Mouse (Mus musculus) neural tube, embryonic 12.5 days (tissue): Measurements from ENCODE around the gene Esyt1. TPM values are rescaled to one million over a fixed set of nuclear protein-coding genes. Genes with fewer than 3 reads are reported as not detected.
A peak's percentile ranks its signal among the peaks of the same experiment; 100 is the strongest.

ENCODE experiments used
- ATAC-seq: fragments of 200-750 bp; cut with Nextera tagmentation; 2 replicates; pipeline ENCODE4 v1.8.0; 2017; ENCODE audit warnings: low read depth, mild to moderate bottlenecking, moderate TSS enrichment, moderate library complexity; ENCODE audit not compliant: low FRiP score
- H3K27ac ChIP-seq: fragments of 300-500 bp; sonication (generic); 2 replicates; pipeline ENCODE4 v1.5.1; 2016
- H3K27me3 ChIP-seq: fragments of 300-500 bp; sonication (generic); replicated peaks from 2 replicates; pipeline ENCODE4 v1.6.1; 2016; ENCODE audit warnings: mild to moderate bottlenecking
- H3K36me3 ChIP-seq: fragments of 300-500 bp; sonication (generic); 2 replicates; pipeline ENCODE4 v1.6.1; 2016; ENCODE audit warnings: mild to moderate bottlenecking
- H3K4me1 ChIP-seq: fragments of 300-500 bp; sonication (generic); 2 replicates; pipeline ENCODE4 v1.6.1; 2016
- H3K4me2 ChIP-seq: fragments of 300-500 bp; sonication (generic); replicated peaks from 2 replicates; pipeline ENCODE4 v1.6.1; 2016; ENCODE audit warnings: mild to moderate bottlenecking
- H3K4me3 ChIP-seq: fragments of 300-500 bp; sonication (generic); 2 replicates; pipeline ENCODE4 v1.5.1; 2016
- H3K9ac ChIP-seq: fragments of 300-500 bp; sonication (generic); 2 replicates; pipeline ENCODE4 v1.6.1; 2016; ENCODE audit warnings: mild to moderate bottlenecking
- H3K9me3 ChIP-seq: fragments of 300-500 bp; sonication (generic); 2 replicates; pipeline ENCODE4 v1.6.1; 2016; ENCODE audit warnings: mild to moderate bottlenecking
- WGBS: fragments of 180-500 bp; shearing (Covaris S2); methylation state at CpG from one replicate; pipeline ENCODE4 v1.1.7; 2016; 5-methylcytosine and 5-hydroxymethylcytosine counted together
- microRNA-seq: library from miRNA; unstranded; fragments of <30 nt; microRNA quantifications from one replicate; pipeline ENCODE4, GENCODE M21; 2017
- polyA plus RNA-seq: library from polyadenylated mRNA; unstranded; fragments of >200 nt; fragmentation: Nextera tagmentation; extraction: Ambion mirVana; gene quantifications from 2 replicates; pipeline ENCODE4 v1.2.1, GENCODE M21; 2016

The Esyt1 gene
- polyA plus RNA-seq, 1 experiment from 2014 or later = 45.3 TPM

DNA sequence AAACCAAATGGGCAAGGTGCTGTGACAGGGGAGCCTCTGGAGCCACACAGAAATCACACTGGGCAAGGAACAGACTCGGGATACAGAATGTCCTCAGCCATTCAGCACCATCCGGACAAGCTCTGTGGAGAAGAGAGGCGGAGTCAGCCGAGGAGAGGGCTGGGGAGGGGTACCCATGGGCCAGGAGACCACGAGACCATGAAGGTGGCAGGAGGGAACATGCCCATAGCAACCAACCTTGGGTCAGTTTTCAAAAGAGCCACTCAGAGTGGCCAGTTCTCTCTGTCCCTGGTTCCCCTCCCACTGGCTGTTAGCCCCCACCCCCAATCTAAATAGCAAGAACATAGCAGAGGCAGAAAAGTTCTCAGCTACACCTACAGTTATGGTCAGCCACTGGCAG is 34.8 kb downstream of the Esyt1 start:
- H3K4me2 ChIP-seq = peak overlapping the region; percentile 84

DNA sequence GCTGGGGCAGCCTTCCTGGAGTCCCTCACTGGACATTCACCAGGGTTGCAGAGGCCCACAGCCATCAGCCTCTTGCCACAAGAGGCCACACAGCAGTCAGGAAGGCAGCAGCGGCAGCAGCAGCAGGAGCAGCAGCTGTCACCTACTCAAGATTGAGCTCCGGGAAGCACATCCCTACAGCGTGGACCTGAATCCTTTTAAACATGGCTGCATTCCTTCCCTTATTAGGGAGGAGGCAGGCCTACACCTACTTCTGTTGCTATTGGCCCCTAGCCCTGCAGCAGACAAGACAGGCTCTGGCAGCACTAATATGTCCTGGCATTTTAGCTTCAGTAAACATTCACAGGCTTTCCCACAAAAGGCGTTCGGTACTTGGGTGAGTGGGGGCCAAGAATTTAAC is 35.4 kb downstream of the Esyt1 start:
- Histone ChIP-seq H3K9me3 (no peaks in the 10 kb centered on the region), H3K4me3 (no peak overlapping the region), H3K27me3 (no peaks in the 10 kb centered on the region), H3K27ac (no peak overlapping the region), H3K4me1 (peaks cover 32% of the 10 kb centered on the region), H3K9ac (no peak overlapping the region), H3K36me3 (peaks cover 64% of the 10 kb centered on the region), H3K4me2 (no peak overlapping the region)
- WGBS = 81% methylated on average over 5 of the region's 5 CpGs
- ATAC-seq = no peak

More for the DNA sequence above, 34.8 kb downstream of the Esyt1 start:
- Histone ChIP-seq H3K9ac (0 out of 2 replicates have a peak overlapping the region, but pooled peaks have one; percentile 78), H3K4me3 (no peak overlapping the region), H3K27me3 (no peaks in the 10 kb centered on the region), H3K27ac (no peak overlapping the region), H3K9me3 (no peaks in the 10 kb centered on the region), H3K4me1 (peaks cover 32% of the 10 kb centered on the region), H3K36me3 (peaks cover 57% of the 10 kb centered on the region)
- ATAC-seq = no peak
- WGBS = 58% methylated on average over 5 of the region's 5 CpGs

- Histone ChIP-seq H3K27ac (no peak overlapping the region), H3K4me1 (peaks cover 28% of the 10 kb centered on the region), H3K9me3 (no peaks in the 10 kb centered on the region), H3K27me3 (no peaks in the 10 kb centered on the region), H3K9ac (no peak overlapping the region), H3K36me3 (peaks cover 65% of the 10 kb centered on the region), H3K4me3 (no peak overlapping the region), H3K4me2 (no peak overlapping the region)
- ATAC-seq = no peak
- 63% methylated on average over 4 of the region's 4 CpGs for WGBS
These were observed 35.9 kb downstream of the Esyt1 start for GRCm38 (mm10) chr10:128489785-128490184.

GRCm38 (mm10) chr10:128489380-128489779 is 36.3 kb downstream of the Esyt1 start:
- Histone ChIP-seq H3K9me3 (no peaks in the 10 kb centered on the region), H3K27me3 (no peaks in the 10 kb centered on the region), H3K36me3 (peaks cover 68% of the 10 kb centered on the region), H3K4me2 (no peak overlapping the region), H3K9ac (no peak overlapping the region), H3K4me1 (peaks cover 24% of the 10 kb centered on the region), H3K27ac (no peak overlapping the region), H3K4me3 (no peak overlapping the region)
- ATAC-seq = no peak
- WGBS = 69% methylated on average over 5 of the region's 5 CpGs

- H3K4me3 ChIP-seq = no peak overlapping the region
- no peak for ATAC-seq
- peaks cover 22% of the 10 kb centered on the region for H3K4me1 ChIP-seq
- 0 out of 2 replicates have a peak overlapping the region, but pooled peaks have one; percentile 18 for H3K9ac ChIP-seq
- no peaks in the 10 kb centered on the region for H3K9me3 ChIP-seq
- H3K36me3 ChIP-seq = peaks cover 74% of the 10 kb centered on the region
- H3K27me3 ChIP-seq = no peaks in the 10 kb centered on the region
- no peak overlapping the region for H3K27ac ChIP-seq
- 85% methylated on average over 4 of the region's 4 CpGs for WGBS
- no peak overlapping the region for H3K4me2 ChIP-seq
These were observed 36.9 kb downstream of the Esyt1 start for GRCm38 (mm10) chr10:128488776-128489175.

DNA sequence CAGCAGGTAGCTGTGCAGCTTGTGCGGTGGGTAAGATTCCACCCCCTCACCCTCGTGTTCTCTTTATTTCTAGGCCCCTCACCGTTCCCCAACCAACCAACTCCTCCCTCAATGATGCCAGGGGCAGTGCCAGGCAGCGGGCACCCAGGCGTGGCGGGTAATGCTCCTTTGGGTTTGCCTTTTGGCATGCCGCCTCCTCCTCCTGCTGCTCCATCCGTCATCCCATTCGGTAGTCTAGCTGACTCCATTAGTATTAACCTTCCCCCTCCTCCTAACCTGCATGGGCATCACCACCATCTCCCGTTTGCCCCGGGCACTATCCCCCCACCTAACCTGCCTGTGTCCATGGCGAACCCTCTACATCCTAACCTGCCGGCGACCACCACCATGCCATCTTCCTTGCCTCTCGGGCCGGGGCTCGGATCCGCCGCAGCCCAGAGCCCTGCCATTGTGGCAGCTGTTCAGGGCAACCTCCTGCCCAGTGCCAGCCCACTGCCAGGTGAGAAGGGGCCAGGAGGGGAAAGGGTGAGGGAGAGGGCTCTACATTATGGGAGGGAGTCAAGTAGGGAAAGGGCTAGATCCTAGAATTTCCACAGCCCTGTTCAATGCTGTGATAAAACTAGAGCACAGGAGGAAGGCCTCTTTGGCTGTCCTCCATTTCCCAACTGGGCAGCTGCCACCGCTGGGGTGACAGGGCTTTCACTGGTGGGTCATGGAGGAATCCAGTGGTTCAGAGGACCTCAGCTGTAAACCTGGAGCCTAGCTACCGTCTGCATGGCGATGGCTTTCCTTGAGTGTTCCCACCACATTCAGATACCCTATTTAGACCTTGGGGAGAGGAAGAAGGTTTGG is 37.6 kb downstream of the Esyt1 start:
- Histone ChIP-seq H3K9ac (no peak overlapping the region), H3K4me3 (no peak overlapping the region), H3K9me3 (no peaks in the 10 kb centered on the region), H3K4me2 (no peak overlapping the region), H3K36me3 (peaks cover 81% of the 10 kb centered on the region), H3K27me3 (no peaks in the 10 kb centered on the region), H3K27ac (no peak overlapping the region), H3K4me1 (peaks cover 22% of the 10 kb centered on the region)
- no peak for ATAC-seq
- WGBS = 94% methylated on average over 22 of the region's 22 CpGs

DNA sequence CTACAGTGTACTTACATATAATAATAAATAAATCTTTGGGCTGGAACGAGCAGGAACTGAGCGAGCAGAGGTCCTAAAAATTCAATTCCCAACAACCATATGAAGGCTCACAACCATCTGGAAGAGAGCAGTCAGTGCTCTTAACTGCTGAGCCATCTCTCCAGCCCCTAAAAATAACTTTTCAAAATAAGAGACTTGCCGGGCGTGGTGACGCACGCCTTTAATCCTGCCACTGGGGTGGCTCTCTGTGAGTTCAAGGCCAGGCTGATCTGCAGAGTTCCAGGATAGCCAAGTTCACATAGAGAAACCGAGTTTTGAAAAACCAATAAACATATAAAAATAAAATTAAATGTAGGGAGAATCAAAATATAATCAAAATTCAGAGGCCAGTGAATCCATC is 39.3 kb downstream of the Esyt1 start:
- Histone ChIP-seq H3K27me3 (no peaks in the 10 kb centered on the region), H3K9me3 (no peaks in the 10 kb centered on the region), H3K36me3 (peaks cover 92% of the 10 kb centered on the region), H3K4me1 (peaks cover 6% of the 10 kb centered on the region), H3K4me3 (no peak overlapping the region), H3K4me2 (no peak overlapping the region), H3K27ac (no peak overlapping the region), H3K9ac (no peak overlapping the region)
- 94% methylated on average over 7 of the region's 7 CpGs for WGBS
- no peak for ATAC-seq

DNA sequence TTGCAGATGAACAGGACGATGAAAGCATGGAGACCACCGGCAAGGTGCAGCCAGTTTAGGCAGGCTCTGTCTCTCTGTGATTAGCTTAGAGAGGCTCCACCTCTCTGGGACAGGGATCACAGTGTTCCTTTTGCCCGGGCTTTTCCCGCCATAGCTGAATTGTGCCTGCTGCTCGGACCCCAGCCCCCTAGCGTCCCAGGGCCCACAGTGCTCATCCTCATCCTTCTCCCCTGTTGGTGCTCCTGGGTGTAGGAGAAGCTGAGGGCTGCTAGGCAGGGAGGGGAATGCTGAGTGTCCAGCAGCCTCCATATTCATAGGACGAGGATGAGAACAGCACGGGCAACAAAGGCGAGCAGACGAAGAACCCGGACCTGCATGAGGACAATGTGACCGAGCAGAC is 51.3 kb downstream of the Esyt1 start:
- Histone ChIP-seq H3K9ac (no peak overlapping the region), H3K27me3 (no peaks in the 10 kb centered on the region), H3K4me3 (no peak overlapping the region), H3K4me2 (no peak overlapping the region), H3K4me1 (no peaks in the 10 kb centered on the region), H3K27ac (no peak overlapping the region), H3K36me3 (peaks cover 91% of the 10 kb centered on the region), H3K9me3 (no peaks in the 10 kb centered on the region)
- no peak for ATAC-seq
- 90% methylated on average over 12 of the region's 12 CpGs for WGBS

- H3K4me3 ChIP-seq = peak overlapping the region; percentile 97
- WGBS = 2% methylated on average over 5 of the region's 5 CpGs
- H3K36me3 ChIP-seq = peaks cover 32% of the 10 kb centered on the region
- ATAC-seq = no peak
- H3K27ac ChIP-seq = no peak overlapping the region; the same call in 1 of the 2 replicates
- H3K9ac ChIP-seq = peak overlapping the region; percentile 99
- peak overlapping the region; percentile 80 for H3K4me2 ChIP-seq
- no peaks in the 10 kb centered on the region for H3K9me3 ChIP-seq
- H3K27me3 ChIP-seq = no peaks in the 10 kb centered on the region
- peaks cover 12% of the 10 kb centered on the region for H3K4me1 ChIP-seq
These were observed 65.4 kb downstream of the Esyt1 start for GRCm38 (mm10) chr10:128460270-128460630.

Small RNA genes lying within 50 kb of the gene (microRNA-seq; reads per million reads assigned to microRNA genes)
- gene Gm47275 (not detected), gene Mir6916 (not detected)

Other genes with a start within 250 kb of the Esyt1 start
- gene Il23a, start 227.1 kb downstream of the Esyt1 start, polyA plus RNA-seq = 0.28 TPM in 1 of 2 replicates, not detected in the other
- gene Pan2, start 222.5 kb downstream of the Esyt1 start, polyA plus RNA-seq = 31.5 and 33.0 TPM in 2 replicates
- 212 and 230 TPM in 2 replicates for gene Cnpy2, start 203.4 kb downstream of the Esyt1 start, polyA plus RNA-seq
- 221 and 230 TPM in 2 replicates for gene Cs, start 188.1 kb downstream of the Esyt1 start, polyA plus RNA-seq
- 33.3 and 35.2 TPM in 2 replicates for gene Coq10a, start 156.9 kb downstream of the Esyt1 start, polyA plus RNA-seq
- gene Ankrd52, start 148.8 kb downstream of the Esyt1 start, polyA plus RNA-seq = 10.2 and 13.2 TPM in 2 replicates
- gene Slc39a5, start 124.6 kb downstream of the Esyt1 start, polyA plus RNA-seq = not detected in 2 replicates
- gene Nabp2, start 114.4 kb downstream of the Esyt1 start, polyA plus RNA-seq = 109 and 115 TPM in 2 replicates
- gene Rnf41, start 114.2 kb downstream of the Esyt1 start, polyA plus RNA-seq = 61.3 and 61.4 TPM in 2 replicates
- gene Smarcc2, start 66.6 kb downstream of the Esyt1 start, polyA plus RNA-seq = 174 and 177 TPM in 2 replicates
- gene Myl6, start 31.7 kb downstream of the Esyt1 start, polyA plus RNA-seq = 879 and 909 TPM in 2 replicates
- gene Myl6b, start 27.2 kb downstream of the Esyt1 start, polyA plus RNA-seq = 3.1 and 3.9 TPM in 2 replicates
- 18.9 and 20.3 TPM in 2 replicates for gene Zc3h10, start 21.9 kb upstream of the Esyt1 start, polyA plus RNA-seq
- 2,521 and 2,605 TPM in 2 replicates for gene Rpl41, start 23.4 kb upstream of the Esyt1 start, polyA plus RNA-seq
- 155 and 156 TPM in 2 replicates for gene Pa2g4, start 40.1 kb upstream of the Esyt1 start, polyA plus RNA-seq
- 14.6 and 16.0 TPM in 2 replicates for gene Erbb3, start 63.8 kb upstream of the Esyt1 start, polyA plus RNA-seq
- 471 and 498 TPM in 2 replicates for gene Rps26, start 100.9 kb upstream of the Esyt1 start, polyA plus RNA-seq
- gene Ikzf4, start 120.1 kb upstream of the Esyt1 start, polyA plus RNA-seq = 7.9 and 8.3 TPM in 2 replicates
- 13.9 and 15.6 TPM in 2 replicates for gene Suox, start 148.2 kb upstream of the Esyt1 start, polyA plus RNA-seq
- gene Rab5b, start 170.4 kb upstream of the Esyt1 start, polyA plus RNA-seq = 90.8 and 101 TPM in 2 replicates
- 2.4 and 3.7 TPM in 2 replicates for gene Pmel, start 178.3 kb upstream of the Esyt1 start, polyA plus RNA-seq
- 64.0 and 65.8 TPM in 2 replicates for gene Cdk2, start 179.2 kb upstream of the Esyt1 start, polyA plus RNA-seq
- 5.5 and 6.8 TPM in 2 replicates for gene Dgka, start 219.0 kb upstream of the Esyt1 start, polyA plus RNA-seq
- 49.1 and 50.5 TPM in 2 replicates for gene Pym1, start 222.0 kb upstream of the Esyt1 start, polyA plus RNA-seq